Mouse (Mus musculus) liver, embryonic 13.5 days (tissue): ENCODE results near the gene Phpt1. TPM values are rescaled to one million over a fixed set of nuclear protein-coding genes. Genes with fewer than 3 reads are reported as not detected.
"Not testable (repeated sequence)": the region's sequence is repeated elsewhere in the genome, so short reads cannot be mapped to it uniquely, and the experiment has no call there.

ENCODE experiments used
- ATAC-seq: fragments of 200-750 bp; cut with Nextera tagmentation; 2 replicates; pipeline ENCODE4 v1.8.0; 2017; ENCODE audit warnings: low read depth, mild to moderate bottlenecking, moderate number of reproducible peaks, moderate library complexity
- DNase-seq: peaks from one replicate; pipeline ENCODE4 v3.0.0; 2022
- H3K27ac ChIP-seq: fragments of 300-500 bp; sonication (generic); 2 replicates; pipeline ENCODE4 v1.5.1; 2015; ENCODE audit warnings: moderate library complexity, mild to moderate bottlenecking, inconsistent platforms
- H3K27me3 ChIP-seq: fragments of 300-500 bp; sonication (generic); 2 replicates; pipeline ENCODE4 v1.6.1; 2015; ENCODE audit warnings: mild to moderate bottlenecking, inconsistent platforms
- H3K36me3 ChIP-seq: fragments of 300-500 bp; sonication (generic); 2 replicates; pipeline ENCODE4 v1.6.1; 2015; ENCODE audit warnings: mild to moderate bottlenecking, inconsistent platforms
- H3K4me1 ChIP-seq: fragments of 300-500 bp; sonication (generic); replicated peaks from 2 replicates; pipeline ENCODE4 v1.6.1; 2015; ENCODE audit warnings: inconsistent platforms
- H3K4me2 ChIP-seq: fragments of 300-500 bp; sonication (generic); 2 replicates; pipeline ENCODE4 v1.6.1; 2015; ENCODE audit warnings: inconsistent platforms, mild to moderate bottlenecking, moderate library complexity
- H3K4me3 ChIP-seq: fragments of 300-500 bp; sonication (generic); replicated peaks from 2 replicates; pipeline ENCODE4 v1.5.1; 2015; ENCODE audit warnings: mild to moderate bottlenecking, inconsistent platforms
- H3K9ac ChIP-seq: fragments of 300-500 bp; sonication (generic); 2 replicates; pipeline ENCODE4 v1.6.1; 2015; ENCODE audit warnings: mild to moderate bottlenecking, inconsistent platforms
- H3K9me3 ChIP-seq: fragments of 300-500 bp; sonication (generic); replicated peaks from 2 replicates; pipeline ENCODE4 v1.6.1; 2016; ENCODE audit warnings: inconsistent platforms
- WGBS: fragments of 180-500 bp; shearing (Covaris S2); methylation state at CpG from one replicate; pipeline ENCODE4 v1.1.7; 2015; ENCODE audit not compliant: insufficient replicate concordance; 5-methylcytosine and 5-hydroxymethylcytosine counted together
- polyA plus RNA-seq: library from polyadenylated mRNA; unstranded; fragments of >200 nt; fragmentation: Nextera tagmentation; extraction: Ambion mirVana; gene quantifications from 2 replicates; pipeline ENCODE4 v1.2.1, GENCODE M21; 2015

Gene Phpt1
- polyA plus RNA-seq, 1 experiment from 2014 or later: 50.2 TPM

DNA sequence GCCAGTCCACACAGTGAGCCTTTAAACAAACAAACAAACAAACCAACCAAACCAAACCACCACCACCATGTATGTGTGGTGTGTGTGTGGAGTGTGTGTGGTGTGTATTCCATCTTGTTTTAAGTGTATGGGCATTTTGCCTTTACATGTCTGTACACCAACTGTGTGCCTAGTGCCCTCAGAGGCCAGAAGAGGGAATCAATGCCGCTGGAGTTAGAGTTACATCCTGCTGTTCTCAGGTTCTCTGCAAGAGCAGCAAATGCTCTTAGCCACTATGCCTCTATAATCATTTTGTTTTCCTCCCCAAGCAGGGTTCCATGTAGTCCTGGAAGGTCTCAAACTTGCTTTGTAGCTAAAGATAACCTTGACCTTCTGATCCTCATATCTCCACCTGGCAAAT lies 18.7 kb downstream of the Phpt1 start:
- H3K27me3 ChIP-seq: no peaks in the 10 kb centered on the region
- DNase-seq: no peak
- peak overlapping the region; percentile 97 for H3K4me2 ChIP-seq
- no peak for ATAC-seq
- H3K4me1 ChIP-seq: peaks cover 28% of the 10 kb centered on the region
- no peak overlapping the region for H3K27ac ChIP-seq
- peaks cover 22% of the 10 kb centered on the region for H3K36me3 ChIP-seq
- H3K9ac ChIP-seq: no peak overlapping the region
- H3K9me3 ChIP-seq: no peaks in the 10 kb centered on the region
- 54% methylated on average over 1 of the region's 1 CpGs for WGBS
- peak overlapping the region; percentile 95; the same call in 1 of the 2 replicates for H3K4me3 ChIP-seq

DNA sequence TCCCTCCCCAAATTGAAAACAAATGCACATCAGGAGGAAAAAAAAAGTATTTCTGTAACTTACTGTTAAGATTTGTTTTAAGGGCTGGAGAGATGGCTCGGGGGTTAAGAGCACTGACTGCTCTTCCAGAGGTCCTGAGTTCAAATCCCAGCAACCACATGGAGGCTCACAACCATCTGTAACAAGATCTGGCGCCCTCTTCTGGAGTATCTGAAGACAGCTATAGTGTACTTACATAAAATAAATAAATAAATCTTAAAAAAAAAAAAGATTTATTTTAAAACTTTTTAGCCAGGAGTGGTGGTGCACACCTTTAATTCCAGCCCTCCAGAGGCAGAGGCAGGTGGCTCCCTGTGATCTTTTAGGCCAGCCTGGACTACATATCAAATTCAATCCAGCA lies 19.5 kb downstream of the Phpt1 start:
- WGBS: 41% methylated on average over 2 of the region's 2 CpGs
- peaks cover 28% of the 10 kb centered on the region for H3K4me1 ChIP-seq
- H3K9ac ChIP-seq, H3K9me3 ChIP-seq, H3K4me2 ChIP-seq, DNase-seq, H3K27me3 ChIP-seq, H3K4me3 ChIP-seq, H3K27ac ChIP-seq, ATAC-seq: not testable (repeated sequence)
- peaks cover 14% of the 10 kb centered on the region for H3K36me3 ChIP-seq

DNA sequence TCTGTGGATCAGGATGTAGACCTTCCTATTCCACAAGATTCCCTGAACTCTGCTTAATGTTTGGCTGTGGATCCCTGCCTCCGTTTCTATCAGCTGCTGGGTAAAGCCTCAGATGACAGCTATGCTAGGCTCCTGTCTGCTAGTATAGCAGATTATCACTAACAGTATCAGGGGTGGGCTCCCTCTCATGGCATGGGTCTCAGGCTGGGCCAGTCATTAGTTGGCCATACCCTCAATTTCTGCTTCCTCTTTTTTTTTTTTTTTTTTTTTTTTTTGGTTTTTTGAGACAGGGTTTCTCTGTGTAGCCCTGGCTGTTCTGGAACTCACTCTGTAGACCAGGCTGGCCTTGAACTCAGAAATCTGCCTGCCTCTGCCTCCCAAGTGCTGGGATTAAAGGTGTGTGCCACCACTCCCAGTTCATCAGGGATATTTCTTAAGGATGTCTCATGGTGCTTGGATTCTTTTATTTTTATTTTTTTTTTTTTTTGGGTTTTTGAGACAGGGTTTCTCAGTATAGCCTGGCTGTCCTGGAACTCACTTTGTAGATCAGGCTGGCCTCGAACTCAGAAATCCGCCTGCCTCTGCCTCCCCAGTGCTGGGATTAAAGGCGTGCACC lies 21.7 kb downstream of the Phpt1 start:
- not testable (repeated sequence) for H3K36me3 ChIP-seq, H3K9ac ChIP-seq, H3K27me3 ChIP-seq, H3K4me3 ChIP-seq, H3K9me3 ChIP-seq, ATAC-seq, DNase-seq, H3K4me2 ChIP-seq, H3K27ac ChIP-seq
- H3K4me1 ChIP-seq: peaks cover 14% of the 10 kb centered on the region
- 73% methylated on average over 4 of the region's 4 CpGs for WGBS

DNA sequence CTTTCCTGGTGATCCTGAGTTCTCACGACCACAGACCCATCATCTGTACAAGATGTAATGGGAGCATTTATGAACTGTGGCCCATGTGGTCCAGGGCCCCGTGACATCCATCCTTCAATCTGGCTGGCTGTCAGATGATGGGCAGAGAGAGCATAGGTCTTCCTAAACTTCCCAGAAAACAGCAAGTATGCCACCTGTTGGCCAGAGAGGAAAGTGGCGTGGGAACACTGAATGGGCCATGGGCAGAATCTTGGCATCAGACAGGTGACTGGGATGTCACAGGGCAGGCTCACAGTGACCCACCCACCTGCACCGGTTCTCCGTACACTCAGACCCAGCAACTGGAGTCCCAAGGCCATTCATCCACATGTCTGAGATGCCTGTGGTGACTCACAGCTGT lies 23.8 kb downstream of the Phpt1 start:
- H3K27me3 ChIP-seq: no peaks in the 10 kb centered on the region
- no peaks in the 10 kb centered on the region for H3K36me3 ChIP-seq
- no peaks in the 10 kb centered on the region for H3K9me3 ChIP-seq
- DNase-seq (no peak), ATAC-seq (no peak)
- H3K27ac ChIP-seq: no peak overlapping the region
- no peak overlapping the region for H3K9ac ChIP-seq
- H3K4me1 ChIP-seq: peaks cover 9% of the 10 kb centered on the region
- 43% methylated on average over 5 of the region's 5 CpGs for WGBS
- no peak overlapping the region for H3K4me3 ChIP-seq
- H3K4me2 ChIP-seq: no peak overlapping the region

DNA sequence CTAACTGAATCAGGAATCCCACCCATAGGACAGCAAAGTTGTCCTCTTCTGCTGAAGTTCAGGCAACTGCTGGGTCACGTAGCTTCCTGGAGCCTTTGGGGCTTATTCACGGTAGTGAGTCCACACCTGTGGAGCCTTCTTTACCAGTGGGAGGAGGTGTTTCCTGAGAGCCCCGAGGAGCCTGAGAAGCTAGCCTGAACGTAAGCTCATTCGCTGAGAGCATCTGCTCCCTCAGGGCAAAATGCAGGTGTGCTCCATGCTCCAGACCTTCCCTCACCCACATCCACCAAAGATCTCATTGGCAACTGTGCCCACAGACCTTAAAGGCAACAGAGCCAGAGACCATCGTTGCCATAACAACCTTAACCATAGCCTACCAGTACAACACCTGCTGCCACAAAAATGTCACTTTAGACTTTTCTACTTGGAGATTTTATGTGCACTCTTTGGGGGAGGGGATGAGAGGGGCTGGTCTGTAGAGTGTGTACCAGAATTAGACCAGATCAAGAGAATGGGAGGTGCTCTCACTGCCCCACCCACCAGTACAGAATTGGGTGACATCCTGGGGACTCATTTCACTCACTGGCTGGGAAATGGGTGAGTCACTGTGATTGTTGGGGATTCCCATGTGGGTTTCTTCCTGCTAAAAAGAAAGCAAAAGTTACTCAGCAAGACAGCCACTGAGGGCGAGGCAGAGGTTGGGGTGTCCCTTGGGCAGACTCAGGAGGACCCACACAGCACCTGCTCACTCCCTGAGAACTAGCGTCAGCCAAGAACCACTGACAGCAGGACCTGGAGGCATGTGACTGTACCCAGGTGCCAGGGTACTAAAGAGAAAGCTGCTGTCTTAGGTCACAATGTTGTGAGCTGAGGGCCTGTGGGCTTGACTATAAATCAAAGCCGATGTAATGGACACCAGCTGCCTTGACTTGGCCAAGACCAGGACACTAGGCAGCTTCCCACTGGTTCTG lies 25.7 kb downstream of the Phpt1 start:
- Histone ChIP-seq H3K36me3 (peaks cover 10% of the 10 kb centered on the region), H3K9ac (no peak overlapping the region), H3K27ac (no peak overlapping the region), H3K4me3 (no peak overlapping the region), H3K9me3 (no peaks in the 10 kb centered on the region), H3K4me2 (no peak overlapping the region), H3K4me1 (peaks cover 26% of the 10 kb centered on the region), H3K27me3 (no peaks in the 10 kb centered on the region)
- 64% methylated on average over 9 of the region's 9 CpGs for WGBS
- DNase-seq (no peak), ATAC-seq (no peak)

DNA sequence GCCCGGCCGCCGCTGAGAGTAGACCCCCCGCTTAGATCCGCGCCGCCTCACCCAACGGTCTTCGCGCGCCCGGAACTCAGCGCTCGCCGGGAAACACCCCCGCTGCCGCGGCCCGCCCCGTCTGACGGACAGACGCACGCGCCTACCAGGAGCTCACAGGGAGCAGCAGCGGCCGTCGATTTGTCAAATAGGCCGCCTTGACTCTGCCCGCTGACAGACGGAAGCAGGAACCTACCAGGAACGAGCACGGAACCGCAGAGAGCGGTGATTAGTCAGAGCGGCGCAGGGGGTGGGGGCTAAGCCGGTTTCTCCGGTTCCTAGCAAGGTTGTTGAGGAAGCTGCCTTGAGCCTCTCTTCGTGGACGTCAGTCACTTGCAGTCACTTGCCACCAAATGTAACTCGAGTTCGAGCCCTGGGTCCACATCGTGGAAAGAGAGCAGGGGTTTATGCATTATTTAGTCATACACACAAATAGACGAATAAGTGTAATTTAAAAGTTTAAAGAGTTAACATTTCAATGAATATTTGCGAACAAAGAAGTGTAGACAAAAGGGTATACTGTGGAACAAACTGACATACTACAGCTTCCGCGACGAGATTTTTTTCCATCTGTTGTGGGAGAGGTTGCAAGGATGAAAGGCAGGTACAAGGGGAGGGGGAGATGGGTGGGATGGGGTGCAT lies 28.1 kb downstream of the Phpt1 start, which contains the start of gene Traf2:
TSS of gene Traf2 (minus strand) at position 130 of the 681 bp plus-strand sequence.
- Histone ChIP-seq H3K27ac (peak within 1 kb of the TSS; percentile 80), H3K36me3 (peaks cover 11% of the 10 kb centered on the region), H3K9me3 (no peaks in the 10 kb centered on the region), H3K4me1 (peaks cover 28% of the 10 kb centered on the region), H3K4me2 (peak within 1 kb of the TSS; percentile 91), H3K4me3 (peak within 1 kb of the TSS; percentile 85), H3K9ac (peak within 1 kb of the TSS; percentile 91), H3K27me3 (no peaks in the 10 kb centered on the region)
- peak; percentile 100 for ATAC-seq
- WGBS: 4% methylated on average over 48 of the region's 48 CpGs
- DNase-seq: peak; percentile 98

DNA sequence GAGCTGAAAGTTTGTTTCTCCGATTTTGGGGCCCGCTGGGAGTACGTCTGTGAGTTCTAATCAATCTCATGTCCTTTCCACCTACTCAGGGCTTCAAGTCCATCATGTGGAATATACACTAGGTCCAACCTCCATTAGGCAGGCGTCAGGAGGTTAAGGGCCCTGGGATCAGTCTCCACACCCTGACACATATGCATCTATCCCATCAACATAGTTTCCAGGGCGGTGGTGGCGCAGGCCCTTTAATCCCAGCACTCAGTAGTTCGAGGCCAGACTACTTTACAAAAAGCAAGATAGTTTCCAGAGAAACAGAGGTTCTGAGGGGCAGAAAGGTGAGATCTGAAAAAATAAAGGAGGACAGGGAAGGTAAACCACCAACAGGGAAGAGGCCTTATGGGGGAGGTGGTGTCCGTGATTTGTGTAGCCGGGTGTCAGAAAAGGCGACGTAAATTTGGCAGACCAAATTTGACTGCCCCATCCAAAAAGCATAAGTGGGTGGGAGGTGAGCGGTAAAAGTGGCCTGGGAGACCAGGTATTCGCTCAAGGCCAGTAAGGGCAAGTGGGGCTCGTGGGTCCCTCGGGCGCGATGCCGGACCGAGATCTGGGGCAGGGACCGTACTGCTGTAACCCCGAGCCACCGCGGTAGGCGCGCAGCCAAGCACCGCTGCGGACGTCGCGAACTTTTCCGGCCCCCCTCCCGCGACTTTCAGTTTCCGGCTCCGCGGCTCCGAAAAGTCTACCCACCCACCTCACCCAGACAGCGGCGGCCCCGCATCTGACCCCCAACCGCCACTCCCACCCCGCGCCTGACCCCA lies 28.8 kb downstream of the Phpt1 start:
- peaks cover 11% of the 10 kb centered on the region for H3K36me3 ChIP-seq
- H3K9ac ChIP-seq: peak overlapping the region; percentile 91
- peak; percentile 63 for ATAC-seq
- H3K9me3 ChIP-seq: no peaks in the 10 kb centered on the region
- peak overlapping the region; percentile 91 for H3K4me2 ChIP-seq
- H3K27me3 ChIP-seq: no peaks in the 10 kb centered on the region
- H3K4me3 ChIP-seq: peak overlapping the region; percentile 85
- peak overlapping the region; percentile 80 for H3K27ac ChIP-seq
- H3K4me1 ChIP-seq: peaks cover 28% of the 10 kb centered on the region
- no peak for DNase-seq
- WGBS: 5% methylated on average over 43 of the region's 43 CpGs

DNA sequence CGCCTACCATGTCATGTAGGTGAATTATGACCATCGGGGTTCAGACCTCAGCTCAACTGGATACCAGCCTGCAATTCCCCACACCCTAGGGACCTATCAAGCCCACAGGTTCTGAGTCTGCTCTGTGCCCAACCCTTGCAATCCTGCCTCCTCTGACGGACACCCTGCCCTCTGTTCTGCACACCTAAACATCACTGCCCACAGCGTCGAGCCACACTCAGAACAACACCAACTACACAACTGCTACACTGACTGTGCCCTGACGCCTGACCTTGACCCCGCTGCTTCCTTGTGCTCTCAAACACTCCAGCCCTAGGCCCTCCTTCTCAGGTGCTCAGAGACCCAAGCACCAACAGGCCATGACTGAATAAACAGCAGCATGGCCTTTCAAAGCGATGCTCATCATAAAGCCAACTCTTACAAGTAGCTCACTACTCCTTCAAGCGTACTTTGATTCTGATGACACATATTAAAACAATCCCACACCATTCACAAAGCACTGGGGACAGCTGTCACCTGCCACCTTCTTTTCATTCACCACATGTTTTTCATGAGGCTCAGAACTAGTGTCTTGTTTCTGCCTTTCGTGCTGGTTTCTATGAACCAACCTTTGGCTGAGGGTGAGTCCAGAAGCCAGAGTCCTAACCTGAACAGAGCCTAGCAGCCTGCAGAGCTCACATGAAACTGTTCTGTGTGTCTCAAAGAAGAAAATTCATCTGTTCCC lies 33.2 kb downstream of the Phpt1 start:
- Histone ChIP-seq H3K9ac (no peak overlapping the region), H3K4me2 (no peak overlapping the region), H3K27me3 (no peaks in the 10 kb centered on the region), H3K27ac (no peak overlapping the region), H3K4me1 (peaks cover 22% of the 10 kb centered on the region), H3K9me3 (no peaks in the 10 kb centered on the region), H3K36me3 (peaks cover 35% of the 10 kb centered on the region), H3K4me3 (no peak overlapping the region)
- ATAC-seq (no peak), DNase-seq (no peak)
- 80% methylated on average over 10 of the region's 10 CpGs for WGBS

DNA sequence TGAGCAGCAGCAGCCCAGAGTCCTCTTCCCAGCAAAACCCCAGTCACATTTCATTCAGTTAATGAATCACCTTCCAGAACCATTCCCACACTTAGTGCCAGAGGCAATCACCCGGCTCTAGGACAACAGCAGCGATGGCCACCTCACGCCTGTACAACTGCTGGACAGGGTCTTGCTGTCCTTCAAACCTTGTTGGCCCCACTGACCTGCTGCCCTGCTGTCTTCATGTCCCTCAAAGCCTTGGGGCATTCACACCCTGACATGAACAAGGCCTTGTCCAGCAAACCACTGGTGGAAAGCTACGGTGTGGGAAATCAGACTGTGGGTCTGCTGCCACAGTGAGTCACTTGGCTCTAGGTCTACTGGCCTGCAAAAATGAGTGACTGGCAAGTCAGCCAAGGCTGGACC lies 34.5 kb downstream of the Phpt1 start:
- Histone ChIP-seq H3K9ac (no peak overlapping the region), H3K36me3 (peaks cover 47% of the 10 kb centered on the region), H3K4me2 (no peak overlapping the region), H3K27me3 (no peaks in the 10 kb centered on the region), H3K4me1 (peaks cover 15% of the 10 kb centered on the region), H3K9me3 (no peaks in the 10 kb centered on the region), H3K27ac (no peak overlapping the region), H3K4me3 (no peak overlapping the region)
- 95% methylated on average over 4 of the region's 4 CpGs for WGBS
- ATAC-seq (no peak), DNase-seq (no peak)

DNA sequence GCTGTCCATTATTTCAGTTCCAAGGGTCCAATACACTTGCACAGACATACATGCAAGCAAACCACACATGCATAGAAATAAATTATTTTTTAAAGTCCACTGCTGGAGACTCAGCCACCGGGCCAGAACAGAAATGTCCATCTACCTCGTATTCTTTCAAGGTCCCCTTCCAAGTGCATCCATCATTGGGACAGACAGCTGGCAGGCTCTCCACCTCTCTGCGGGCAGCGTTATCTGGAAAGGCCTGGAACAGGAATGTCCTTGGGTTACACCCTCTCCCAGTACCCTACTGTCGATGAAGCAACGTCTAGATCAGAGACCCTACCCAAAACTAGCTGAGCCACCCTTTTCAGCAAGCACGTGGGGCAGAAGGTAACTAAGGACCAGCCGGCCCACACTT lies 38.5 kb downstream of the Phpt1 start:
- Histone ChIP-seq H3K27ac (no peak overlapping the region), H3K4me2 (no peak overlapping the region), H3K4me1 (peaks cover 6% of the 10 kb centered on the region), H3K27me3 (no peaks in the 10 kb centered on the region), H3K4me3 (no peak overlapping the region), H3K36me3 (peaks cover 71% of the 10 kb centered on the region), H3K9me3 (no peaks in the 10 kb centered on the region), H3K9ac (no peak overlapping the region)
- ATAC-seq (no peak), DNase-seq (no peak)
- WGBS: 82% methylated on average over 8 of the region's 8 CpGs
